Mouse (Mus musculus) thymus, postnatal 14 days (tissue): ENCODE results near the gene Adcy2.
A peak's percentile ranks its signal among the peaks of the same experiment; 100 is the strongest.

Experiments
- DNase-seq: peaks from one replicate; pipeline ENCODE4 v3.0.0; 2021

Gene Adcy2

GRCm38 (mm10) chr13:68959406-68959805 lies 39.9 kb downstream of the Adcy2 start:
- no peak for DNase-seq

GRCm38 (mm10) chr13:68942735-68943134 lies 56.6 kb downstream of the Adcy2 start:
- no peak for DNase-seq

GRCm38 (mm10) chr13:68941429-68941828 lies 57.9 kb downstream of the Adcy2 start:
- no peak for DNase-seq

GRCm38 (mm10) chr13:68932283-68932647 lies 67.1 kb downstream of the Adcy2 start:
- DNase-seq, result no peak

GRCm38 (mm10) chr13:68931602-68932282 lies 67.6 kb downstream of the Adcy2 start:
- no peak for DNase-seq

- DNase-seq, result peak; percentile 21
Observed at GRCm38 (mm10) chr13:68928469-68928868, 70.9 kb downstream of the Adcy2 start.

- no peak for DNase-seq
Observed at GRCm38 (mm10) chr13:68913666-68914288, 85.6 kb downstream of the Adcy2 start.

GRCm38 (mm10) chr13:68906667-68907066 lies 92.7 kb downstream of the Adcy2 start:
- no peak for DNase-seq

- DNase-seq, result no peak
Observed at GRCm38 (mm10) chr13:68902708-68903107, 96.6 kb downstream of the Adcy2 start.

- no peak for DNase-seq
Observed at GRCm38 (mm10) chr13:68889929-68890593, 109.3 kb downstream of the Adcy2 start.

GRCm38 (mm10) chr13:68868776-68869175 lies 130.6 kb downstream of the Adcy2 start:
- DNase-seq, result no peak

GRCm38 (mm10) chr13:68867940-68868655 lies 131.2 kb downstream of the Adcy2 start:
- DNase-seq, result no peak

- DNase-seq, result no peak
Observed at GRCm38 (mm10) chr13:68860036-68860435, 139.3 kb downstream of the Adcy2 start.

- no peak for DNase-seq
Observed at GRCm38 (mm10) chr13:68848265-68848664, 151.1 kb downstream of the Adcy2 start.

GRCm38 (mm10) chr13:68839517-68839916 lies 159.8 kb downstream of the Adcy2 start:
- no peak for DNase-seq

- no peak for DNase-seq
Observed at GRCm38 (mm10) chr13:68836183-68836582, 163.2 kb downstream of the Adcy2 start.

GRCm38 (mm10) chr13:68835424-68836045 lies 163.8 kb downstream of the Adcy2 start:
- no peak for DNase-seq

- no peak for DNase-seq
Observed at GRCm38 (mm10) chr13:68832141-68832540, 167.2 kb downstream of the Adcy2 start.

GRCm38 (mm10) chr13:68830030-68830759 lies 169.1 kb downstream of the Adcy2 start:
- DNase-seq, result no peak

- DNase-seq, result no peak
Observed at GRCm38 (mm10) chr13:68828441-68828840, 170.9 kb downstream of the Adcy2 start.

GRCm38 (mm10) chr13:68826461-68826860 lies 172.9 kb downstream of the Adcy2 start:
- DNase-seq, result no peak

- DNase-seq, result no peak
Observed at GRCm38 (mm10) chr13:68820858-68821579, 178.3 kb downstream of the Adcy2 start.
